Comparison of ENCODE assay signal across 10 mouse cellular contexts in genomic region chr7:39455806-39456205, GRCm38 (mm10). TPM values are rescaled to one million over a fixed set of nuclear protein-coding genes. Genes with fewer than 3 reads are reported as not detected.
DNase-seq lines count a peak whose midpoint lies in the region; ATAC-seq lines count a peak whose summit lies in the region.
"Had no signal": no experiment of that assay in that cellular context is flagged by ENCODE, and none has a peak within 500 bp of the region (broad histone marks: within the 10 kb centered on the region; RNA-seq: fewer than 3 reads in every experiment).

No protein-coding gene starts in this region.

- H3K4me1 ChIP-seq in liver, embryonic 16.5 days (ENCODE audit: control insufficient read depth, low read depth, low read length): no peaks in the 10 kb centered on the region

- H3K4me2 ChIP-seq in liver, embryonic 16.5 days (ENCODE audit: low read depth, low read length): no peak overlapping the region

- ATAC-seq in liver, embryonic 16.5 days (ENCODE audit: low read depth): peak; percentile 39; the same call in 1 of the 2 replicates
- no peak for ATAC-seq in monocyte, adult 5-6 weeks (replicated peaks; ENCODE audit: insufficient number of reproducible peaks, low FRiP score, low TSS enrichment, poor library complexity, severe bottlenecking)

- no peak overlapping the region for H3K27ac ChIP-seq in liver, embryonic 16.5 days (ENCODE audit: low read length)

- peak; percentile 19 for DNase-seq in gastrocnemius, postnatal 10 days
- no peak for DNase-seq in gastrocnemius, adult 18-20 months (ENCODE audit: low spot score)
- DNase-seq in WW6 (ENCODE audit: low read depth, low spot score): peak; percentile 80
- DNase-seq in hindlimb bud, embryonic 11.5 days (ENCODE audit: extremely low spot score, low read depth, low spot score): peak; percentile 31
- peak; percentile 69 for DNase-seq in testis, postnatal 10 days (ENCODE audit: low spot score)
- DNase-seq in cerebellum, adult 11 months: no peak

- H3K9ac ChIP-seq in liver, embryonic 16.5 days (ENCODE audit: low read depth, low read length): no peak overlapping the region

- no peaks in the 10 kb centered on the region for H3K27me3 ChIP-seq in liver, embryonic 16.5 days (ENCODE audit: control insufficient read depth, insufficient read depth, low read depth, low read length)

- no peaks in the 10 kb centered on the region for H3K36me3 ChIP-seq in liver, embryonic 16.5 days (ENCODE audit: control insufficient read depth, insufficient read depth)

- H3K4me3 ChIP-seq in liver, embryonic 16.5 days (ENCODE audit: low read depth, low read length): no peak overlapping the region

- 18% methylated on average over 6 of the region's 6 CpGs for WGBS in liver, embryonic 16.5 days (ENCODE audit: insufficient replicate concordance)

- H3K9me3 ChIP-seq in liver, embryonic 16.5 days (replicated peaks; ENCODE audit: control insufficient read depth, low read length): no peaks in the 10 kb centered on the region

RNA-seq across cellular contexts. Expression of gene Gm5114, which starts 42.8 kb away (rescaled TPM):
- total RNA-seq in gastrocnemius, postnatal 10 days (2021): not detected
- not detected for total RNA-seq in gastrocnemius, adult 18-20 months (2021)
- not detected in 2 replicates for polyA plus RNA-seq in liver, embryonic 16.5 days (2015; fragmentation: Nextera tagmentation; extraction: Ambion mirVana)
- total RNA-seq in monocyte, adult 5-6 weeks (2017): not detected in 3 replicates
- polyA plus RNA-seq: gonadal fat pad, adult 2 months; small intestine, adult 2 months had no signal

Comparison
In these comparisons a context has a peak if more than half of its experiments do, and no peak if none do; other contexts are left out.
1. DNase-seq: peak in gastrocnemius, postnatal 10 days (single experiment), WW6 (single experiment), hindlimb bud, embryonic 11.5 days (single experiment) and testis, postnatal 10 days (single experiment); none in gastrocnemius, adult 18-20 months (single experiment) and cerebellum, adult 11 months (single experiment).